Mouse (Mus musculus) layer of hippocampus, adult 11-12 months (tissue): Measurements from ENCODE around the gene Snx21.
A peak's percentile ranks its signal among the peaks of the same experiment; 100 is the strongest.

Source experiments
- DNase-seq: peaks from one replicate; pipeline ENCODE4 v3.0.0; 2022; ENCODE audit warnings: low spot score

The Snx21 gene

GRCm38 (mm10) chr2:164785481-164786387 lies at the start of gene Snx21:
Gene Snx21 (plus strand): TSS chr2:164785823.
- DNase-seq: peak; percentile 86

GRCm38 (mm10) chr2:164737377-164738090 lies 48.1 kb upstream of the Snx21 start:
- DNase-seq: no peak

- DNase-seq: no peak
Measured at GRCm38 (mm10) chr2:164739876-164740275, 45.7 kb upstream of the Snx21 start.

- DNase-seq: no peak
Measured at GRCm38 (mm10) chr2:164744987-164745386, 40.6 kb upstream of the Snx21 start.

GRCm38 (mm10) chr2:164745843-164746479 lies 39.7 kb upstream of the Snx21 start, which contains the start of the genes Wfdc3 and Dnttip1:
Gene Wfdc3 (minus strand): TSS chr2:164745931.
Gene Dnttip1 (plus strand): TSS chr2:164745983.
- peak; percentile 94 for DNase-seq

- DNase-seq: no peak
Measured at GRCm38 (mm10) chr2:164746693-164747092, 38.9 kb upstream of the Snx21 start.

- no peak for DNase-seq
Measured at GRCm38 (mm10) chr2:164748191-164748590, 37.4 kb upstream of the Snx21 start.

GRCm38 (mm10) chr2:164748991-164749390 lies 36.6 kb upstream of the Snx21 start:
- no peak for DNase-seq

- DNase-seq: no peak
Measured at GRCm38 (mm10) chr2:164752454-164752853, 33.2 kb upstream of the Snx21 start.

- no peak for DNase-seq
Measured at GRCm38 (mm10) chr2:164754105-164754504, 31.5 kb upstream of the Snx21 start.

- no peak for DNase-seq
Measured at GRCm38 (mm10) chr2:164754800-164755199, 30.8 kb upstream of the Snx21 start.

- DNase-seq: no peak
Measured at GRCm38 (mm10) chr2:164757841-164758240, 27.8 kb upstream of the Snx21 start.

GRCm38 (mm10) chr2:164758692-164759091 lies 26.9 kb upstream of the Snx21 start:
- no peak for DNase-seq

GRCm38 (mm10) chr2:164760059-164760833 lies 25.4 kb upstream of the Snx21 start:
- no peak for DNase-seq

GRCm38 (mm10) chr2:164761502-164761901 lies 24.1 kb upstream of the Snx21 start:
- DNase-seq: no peak

- no peak for DNase-seq
Measured at GRCm38 (mm10) chr2:164761971-164762370, 23.7 kb upstream of the Snx21 start.

- no peak for DNase-seq
Measured at GRCm38 (mm10) chr2:164762593-164762992, 23.0 kb upstream of the Snx21 start.

GRCm38 (mm10) chr2:164765841-164766240 lies 19.8 kb upstream of the Snx21 start:
- DNase-seq: no peak

- no peak for DNase-seq
Measured at GRCm38 (mm10) chr2:164767812-164768540, 17.6 kb upstream of the Snx21 start.

GRCm38 (mm10) chr2:164769258-164770037 lies 16.2 kb upstream of the Snx21 start, which contains the start of gene Ube2c:
Gene Ube2c (plus strand): TSS chr2:164769898.
- peak; percentile 98 for DNase-seq
